In genomic region chr6:85544251-85544881, GRCm38 (mm10) we compare ENCODE assay signal across 12 mouse cellular contexts. TPM values are rescaled to one million over a fixed set of nuclear protein-coding genes. Genes with fewer than 3 reads are reported as not detected.
DNase-seq lines count a peak whose midpoint lies in the region; ATAC-seq and TF ChIP-seq lines count a peak whose summit lies in the region.
"Had no signal": no experiment of that assay in that cellular context is flagged by ENCODE, and none has a peak within 500 bp of the region (broad histone marks: within the 10 kb centered on the region; RNA-seq: fewer than 3 reads in every experiment).

No protein-coding gene starts in this region.

- H3K9ac ChIP-seq in midbrain, postnatal 0 days (replicated peaks; ENCODE audit: low read length, poor library complexity, severe bottlenecking): no peak overlapping the region
- H3K9ac ChIP-seq in midbrain, embryonic 16.5 days (ENCODE audit: low read depth, low read length): no peak overlapping the region
- no peak overlapping the region for H3K9ac ChIP-seq in forebrain, postnatal 0 days
- H3K9ac ChIP-seq in kidney, embryonic 16.5 days (replicated peaks; ENCODE audit: low read length): no peak overlapping the region
- H3K9ac ChIP-seq: liver, embryonic 15.5 days had no signal

- TF ChIP-seq CTCF in midbrain, postnatal 0 days (IDR thresholded peaks at IDR 0.05): no peak
- TF ChIP-seq CTCF in forebrain, postnatal 0 days (IDR thresholded peaks at IDR 0.05; ENCODE audit: low read depth): no peak
- TF ChIP-seq CTCF in gastrocnemius, adult 2 months (IDR thresholded peaks at IDR 0.05): no peak

- no peak overlapping the region for H3K27ac ChIP-seq in midbrain, postnatal 0 days (ENCODE audit: low read depth, low read length)
- H3K27ac ChIP-seq in midbrain, embryonic 16.5 days (ENCODE audit: low read length): no peak overlapping the region
- H3K27ac ChIP-seq in forebrain, postnatal 0 days (ENCODE audit: low read depth, low read length): no peak overlapping the region
- H3K27ac ChIP-seq in kidney, embryonic 16.5 days (ENCODE audit: low read length): no peak overlapping the region
- H3K27ac ChIP-seq in gastrocnemius, adult 2 months: no peak overlapping the region
- H3K27ac ChIP-seq: liver, embryonic 15.5 days had no signal

- H3K36me3 ChIP-seq in midbrain, postnatal 0 days (ENCODE audit: insufficient read depth, low read length): no peaks in the 10 kb centered on the region
- no peaks in the 10 kb centered on the region for H3K36me3 ChIP-seq in midbrain, embryonic 16.5 days (ENCODE audit: control insufficient read depth, insufficient read depth, low read length)
- H3K36me3 ChIP-seq in forebrain, postnatal 0 days (ENCODE audit: insufficient read depth): no peaks in the 10 kb centered on the region
- no peaks in the 10 kb centered on the region for H3K36me3 ChIP-seq in kidney, embryonic 16.5 days (ENCODE audit: insufficient read depth, low read length)
- H3K36me3 ChIP-seq: liver, embryonic 15.5 days had no signal

- ATAC-seq in midbrain, postnatal 0 days (ENCODE audit: low FRiP score): no peak
- no peak for ATAC-seq in midbrain, embryonic 16.5 days
- peak; percentile 36 for ATAC-seq in forebrain, postnatal 0 days
- ATAC-seq in kidney, embryonic 16.5 days (ENCODE audit: low FRiP score, low TSS enrichment): no peak
- ATAC-seq in megakaryocyte progenitor cell, adult 5-6 weeks (replicated peaks; ENCODE audit: poor library complexity): no peak
- ATAC-seq: activated CD4-positive, CD25-positive, alpha-beta regulatory T cell, adult 4 months; intestine, postnatal 0 days had no signal

- 62% methylated on average over 13 of the region's 13 CpGs for WGBS in midbrain, postnatal 0 days
- 63% methylated on average over 13 of the region's 13 CpGs for WGBS in midbrain, embryonic 16.5 days
- 42% methylated on average over 13 of the region's 13 CpGs for WGBS in forebrain, postnatal 0 days
- 84% methylated on average over 13 of the region's 13 CpGs for WGBS in kidney, embryonic 16.5 days

- H3K4me1 ChIP-seq in midbrain, postnatal 0 days (ENCODE audit: insufficient read depth, low read length): no peaks in the 10 kb centered on the region
- H3K4me1 ChIP-seq in midbrain, embryonic 16.5 days (ENCODE audit: control insufficient read depth, insufficient read depth, low read length): no peaks in the 10 kb centered on the region
- H3K4me1 ChIP-seq in forebrain, postnatal 0 days (ENCODE audit: insufficient read depth): no peaks in the 10 kb centered on the region
- no peaks in the 10 kb centered on the region for H3K4me1 ChIP-seq in kidney, embryonic 16.5 days (ENCODE audit: insufficient read depth, low read length)
- H3K4me1 ChIP-seq: liver, embryonic 15.5 days had no signal

- no peak overlapping the region for H3K4me3 ChIP-seq in midbrain, postnatal 0 days (ENCODE audit: low read depth, low read length)
- H3K4me3 ChIP-seq in midbrain, embryonic 16.5 days (ENCODE audit: low read depth, low read length): no peak overlapping the region
- H3K4me3 ChIP-seq in forebrain, postnatal 0 days (ENCODE audit: low read depth, low read length): 0 out of 2 replicates have a peak overlapping the region, but pooled peaks have one; percentile 6
- H3K4me3 ChIP-seq in kidney, embryonic 16.5 days (ENCODE audit: low read length): no peak overlapping the region
- no peak overlapping the region for H3K4me3 ChIP-seq in gastrocnemius, adult 2 months
- H3K4me3 ChIP-seq: liver, embryonic 15.5 days had no signal

- no peaks in the 10 kb centered on the region for H3K27me3 ChIP-seq in midbrain, postnatal 0 days (ENCODE audit: insufficient read depth, low read length)
- no peaks in the 10 kb centered on the region for H3K27me3 ChIP-seq in midbrain, embryonic 16.5 days (ENCODE audit: control insufficient read depth, insufficient read depth, low read depth, low read length)
- H3K27me3 ChIP-seq in forebrain, postnatal 0 days (ENCODE audit: insufficient read depth, low read length): no peaks in the 10 kb centered on the region
- no peaks in the 10 kb centered on the region for H3K27me3 ChIP-seq in kidney, embryonic 16.5 days (ENCODE audit: insufficient read depth, low read length)

- intact Hi-C loops in gastrocnemius, adult 2 months (cut with DNase I): no loop called here

- peak; percentile 66 for DNase-seq in midbrain, postnatal 0 days (ENCODE audit: low spot score)
- peak; percentile 58 for DNase-seq in forebrain, postnatal 0 days
- peak; percentile 12 for DNase-seq in left cerebral cortex, adult 11 months (ENCODE audit: low spot score)
- DNase-seq in gastrocnemius, adult 2 months: no peak
- no peak for DNase-seq in heart, adult 9 months (ENCODE audit: low spot score in 2 of 2)

- H3K4me2 ChIP-seq in midbrain, postnatal 0 days (ENCODE audit: low read depth, low read length, poor library complexity, severe bottlenecking): 0 out of 2 replicates have a peak overlapping the region, but pooled peaks have one; percentile 7
- H3K4me2 ChIP-seq in midbrain, embryonic 16.5 days (ENCODE audit: low read length): no peak overlapping the region
- peak overlapping the region; percentile 35 for H3K4me2 ChIP-seq in forebrain, postnatal 0 days (ENCODE audit: low read depth)
- H3K4me2 ChIP-seq in kidney, embryonic 16.5 days (replicated peaks; ENCODE audit: low read depth, low read length): no peak overlapping the region
- H3K4me2 ChIP-seq: liver, embryonic 15.5 days had no signal

- no peaks in the 10 kb centered on the region for H3K9me3 ChIP-seq in midbrain, postnatal 0 days (ENCODE audit: low read length)
- H3K9me3 ChIP-seq in midbrain, embryonic 16.5 days (replicated peaks; ENCODE audit: control insufficient read depth, low read length, poor library complexity, severe bottlenecking): no peaks in the 10 kb centered on the region
- no peaks in the 10 kb centered on the region for H3K9me3 ChIP-seq in forebrain, postnatal 0 days (ENCODE audit: low read length)
- H3K9me3 ChIP-seq in kidney, embryonic 16.5 days (ENCODE audit: low read length): no peaks in the 10 kb centered on the region
- H3K9me3 ChIP-seq: liver, embryonic 15.5 days had no signal

RNA-seq across cellular contexts. Expression of gene Egr4, which starts 31.0 kb away (rescaled TPM):
- 0.77 and 0.90 TPM in 2 replicates for total RNA-seq in midbrain, postnatal 0 days (2014; rRNA removed)
- 0.12 and 0.19 TPM in 2 replicates for polyA plus RNA-seq in midbrain, postnatal 0 days (2015; fragmentation: Nextera tagmentation; extraction: Ambion mirVana)
- not detected in 2 replicates for polyA plus RNA-seq in midbrain, embryonic 16.5 days (2015; fragmentation: Nextera tagmentation; extraction: Ambion mirVana)
- 1.3 and 1.7 TPM in 2 replicates for total RNA-seq in forebrain, postnatal 0 days (2014; rRNA removed)
- polyA plus RNA-seq in forebrain, postnatal 0 days (2015; fragmentation: Nextera tagmentation; extraction: Ambion mirVana): 1.9 and 2.0 TPM in 2 replicates
- 0.07 TPM in 1 of 2 replicates, not detected in the other for polyA plus RNA-seq in kidney, embryonic 16.5 days (2015; fragmentation: Nextera tagmentation; extraction: Ambion mirVana)
- not detected in 2 replicates for total RNA-seq in megakaryocyte progenitor cell, adult 5-6 weeks (2015)
- not detected in 2 replicates for total RNA-seq in megakaryocyte progenitor cell, adult 5-6 weeks (2017)
- total RNA-seq in gastrocnemius, adult 2 months (2021): not detected
- total RNA-seq: heart, adult 8-10 months had no signal
- polyA plus RNA-seq: activated CD4-positive, CD25-positive, alpha-beta regulatory T cell, adult 4 months; intestine, postnatal 0 days; liver, embryonic 15.5 days had no signal

RNA-seq across cellular contexts. Expression of gene Fbxo41, which starts 41.6 kb away (rescaled TPM):
- total RNA-seq in midbrain, postnatal 0 days (2014; rRNA removed): 58.1 and 67.3 TPM in 2 replicates
- 12.1 and 13.3 TPM in 2 replicates for polyA plus RNA-seq in midbrain, postnatal 0 days (2015; fragmentation: Nextera tagmentation; extraction: Ambion mirVana)
- polyA plus RNA-seq in midbrain, embryonic 16.5 days (2015; fragmentation: Nextera tagmentation; extraction: Ambion mirVana): 11.4 and 11.7 TPM in 2 replicates
- total RNA-seq in forebrain, postnatal 0 days (2014; rRNA removed): 42.5 and 46.7 TPM in 2 replicates
- 8.4 and 11.9 TPM in 2 replicates for polyA plus RNA-seq in forebrain, postnatal 0 days (2015; fragmentation: Nextera tagmentation; extraction: Ambion mirVana)
- polyA plus RNA-seq in kidney, embryonic 16.5 days (2015; fragmentation: Nextera tagmentation; extraction: Ambion mirVana): 0.08 and 0.09 TPM in 2 replicates
- not detected in 2 replicates for total RNA-seq in megakaryocyte progenitor cell, adult 5-6 weeks (2015)
- total RNA-seq in megakaryocyte progenitor cell, adult 5-6 weeks (2017): not detected in 2 replicates
- under 1 TPM in 1 of 2 experiments, not detected in 1; 0.03 TPM for total RNA-seq in gastrocnemius, adult 2 months (2021)
- polyA plus RNA-seq: liver, embryonic 15.5 days had no signal

RNA-seq across cellular contexts. Expression of gene Alms1, which starts 43.0 kb away (rescaled TPM):
- 15.3 and 19.8 TPM in 2 replicates for total RNA-seq in midbrain, postnatal 0 days (2014; rRNA removed)
- polyA plus RNA-seq in midbrain, postnatal 0 days (2015; fragmentation: Nextera tagmentation; extraction: Ambion mirVana): 1.9 and 2.5 TPM in 2 replicates
- 4.5 and 5.0 TPM in 2 replicates for polyA plus RNA-seq in midbrain, embryonic 16.5 days (2015; fragmentation: Nextera tagmentation; extraction: Ambion mirVana)
- total RNA-seq in forebrain, postnatal 0 days (2014; rRNA removed): 13.7 and 14.7 TPM in 2 replicates
- 0.97 and 1.9 TPM in 2 replicates for polyA plus RNA-seq in forebrain, postnatal 0 days (2015; fragmentation: Nextera tagmentation; extraction: Ambion mirVana)
- polyA plus RNA-seq in kidney, embryonic 16.5 days (2015; fragmentation: Nextera tagmentation; extraction: Ambion mirVana): 3.8 and 5.7 TPM in 2 replicates
- total RNA-seq in megakaryocyte progenitor cell, adult 5-6 weeks (2015): 23.2 and 32.3 TPM in 2 replicates
- total RNA-seq in megakaryocyte progenitor cell, adult 5-6 weeks (2017): 14.4 and 19.4 TPM in 2 replicates
- under 1 TPM; 0.54 to 0.78 TPM for total RNA-seq in gastrocnemius, adult 2 months (2021)

Comparison
In these comparisons a context has a peak if more than half of its experiments do, and no peak if none do; other contexts are left out.
1. H3K4me2 ChIP-seq: peak in midbrain, postnatal 0 days (single experiment) and forebrain, postnatal 0 days (single experiment); none in midbrain, embryonic 16.5 days (single experiment) and kidney, embryonic 16.5 days (single experiment).
2. DNase-seq: peak in midbrain, postnatal 0 days (single experiment), forebrain, postnatal 0 days (single experiment) and left cerebral cortex, adult 11 months (single experiment); none in gastrocnemius, adult 2 months (single experiment) and heart, adult 9 months (0 of 2).
3. RNA of gene Fbxo41, which starts 41.6 kb away (total RNA-seq): 58.1 to 67.3 TPM in midbrain, postnatal 0 days and 42.5 to 46.7 TPM in forebrain, postnatal 0 days; 0.03 TPM in gastrocnemius, adult 2 months and not detected in megakaryocyte progenitor cell, adult 5-6 weeks; every median in the first group is over 10 times any median in the second.